Mouse (Mus musculus) kidney, embryonic 15.5 days (tissue): ENCODE results near the gene Prepl. TPM values are rescaled to one million over a fixed set of nuclear protein-coding genes. Genes with fewer than 3 reads are reported as not detected.
A peak's percentile ranks its signal among the peaks of the same experiment; 100 is the strongest.

Experiments used
- ATAC-seq: fragments of 200-750 bp; cut with Nextera tagmentation; replicated peaks from 2 replicates; pipeline ENCODE4 v1.8.0; 2017; ENCODE audit warnings: moderate TSS enrichment; ENCODE audit not compliant: low FRiP score
- H3K27ac ChIP-seq: fragments of 300-500 bp; sonication (generic); 2 replicates; pipeline ENCODE4 v1.5.1; 2015; ENCODE audit warnings: mild to moderate bottlenecking, inconsistent platforms
- H3K27me3 ChIP-seq: fragments of 300-500 bp; sonication (generic); 2 replicates; pipeline ENCODE4 v1.6.1; 2015; ENCODE audit warnings: inconsistent platforms
- H3K36me3 ChIP-seq: fragments of 300-500 bp; sonication (generic); 2 replicates; pipeline ENCODE4 v1.6.1; 2015; ENCODE audit warnings: inconsistent platforms
- H3K4me1 ChIP-seq: fragments of 300-500 bp; sonication (generic); 2 replicates; pipeline ENCODE4 v1.6.1; 2015; ENCODE audit warnings: inconsistent platforms
- H3K4me2 ChIP-seq: fragments of 300-500 bp; sonication (generic); 2 replicates; pipeline ENCODE4 v1.6.1; 2015; ENCODE audit warnings: moderate library complexity, mild to moderate bottlenecking, inconsistent platforms
- H3K4me3 ChIP-seq: fragments of 300-500 bp; sonication (generic); replicated peaks from 2 replicates; pipeline ENCODE4 v1.5.1; 2015; ENCODE audit warnings: mild to moderate bottlenecking, inconsistent platforms
- H3K9ac ChIP-seq: fragments of 300-500 bp; sonication (generic); 2 replicates; pipeline ENCODE4 v1.6.1; 2015; ENCODE audit warnings: mild to moderate bottlenecking, inconsistent platforms
- H3K9me3 ChIP-seq: fragments of 300-500 bp; sonication (generic); replicated peaks from 2 replicates; pipeline ENCODE4 v1.6.1; 2016; ENCODE audit warnings: inconsistent platforms
- WGBS: fragments of 180-500 bp; shearing (Covaris S2); methylation state at CpG from one replicate; pipeline ENCODE4 v1.1.7; 2015; ENCODE audit warnings: mixed read lengths; 5-methylcytosine and 5-hydroxymethylcytosine counted together
- polyA plus RNA-seq: library from polyadenylated mRNA; unstranded; fragments of >200 nt; fragmentation: Nextera tagmentation; extraction: Ambion mirVana; gene quantifications from 2 replicates; pipeline ENCODE4 v1.2.1, GENCODE M21; 2015

Gene Prepl
- 32.0 and 32.7 TPM in 2 replicates for polyA plus RNA-seq

GRCm38 (mm10) chr17:85090120-85091099, at the start of gene Prepl, which contains the start of gene Camkmt:
Gene Prepl (minus strand): TSS chr17:85090241.
Gene Camkmt (plus strand): TSS chr17:85090552.
- under 1% methylated on average over 61 of the region's 63 CpGs for WGBS
- Histone ChIP-seq H3K36me3 (no peaks in the 10 kb centered on the region), H3K9me3 (no peaks in the 10 kb centered on the region), H3K9ac (peak within 1 kb of the TSS; percentile 70), H3K27ac (peak within 1 kb of the TSS; percentile 86), H3K27me3 (no peaks in the 10 kb centered on the region), H3K4me2 (peak within 1 kb of the TSS; percentile 86), H3K4me3 (peak within 1 kb of the TSS; percentile 70), H3K4me1 (peaks cover 15% of the 10 kb centered on the region)
- ATAC-seq = peak; percentile 99

- Histone ChIP-seq H3K4me3 (no peak overlapping the region), H3K4me2 (no peak overlapping the region), H3K36me3 (no peaks in the 10 kb centered on the region), H3K9me3 (no peaks in the 10 kb centered on the region), H3K27ac (no peak overlapping the region), H3K9ac (no peak overlapping the region), H3K4me1 (no peaks in the 10 kb centered on the region), H3K27me3 (no peaks in the 10 kb centered on the region)
- ATAC-seq = no peak
- WGBS = 90% methylated on average over 1 of the region's 1 CpGs
Measured at GRCm38 (mm10) chr17:85138393-85138792, 48.4 kb upstream of the Prepl start.

GRCm38 (mm10) chr17:85116643-85117042, 26.6 kb upstream of the Prepl start:
- H3K27ac ChIP-seq = no peak overlapping the region
- no peak for ATAC-seq
- no peaks in the 10 kb centered on the region for H3K4me1 ChIP-seq
- no peak overlapping the region for H3K9ac ChIP-seq
- H3K4me3 ChIP-seq = no peak overlapping the region
- H3K9me3 ChIP-seq = no peaks in the 10 kb centered on the region
- no peaks in the 10 kb centered on the region for H3K27me3 ChIP-seq
- no peak overlapping the region for H3K4me2 ChIP-seq
- 31% methylated on average over 4 of the region's 4 CpGs for WGBS
- no peaks in the 10 kb centered on the region for H3K36me3 ChIP-seq

GRCm38 (mm10) chr17:85113441-85113840, 23.4 kb upstream of the Prepl start:
- no peak for ATAC-seq
- no peaks in the 10 kb centered on the region for H3K4me1 ChIP-seq
- no peak overlapping the region for H3K4me3 ChIP-seq
- no peak overlapping the region for H3K4me2 ChIP-seq
- no peaks in the 10 kb centered on the region for H3K27me3 ChIP-seq
- no peaks in the 10 kb centered on the region for H3K36me3 ChIP-seq
- H3K9ac ChIP-seq = no peak overlapping the region
- no peak overlapping the region for H3K27ac ChIP-seq
- WGBS = 83% methylated on average over 8 of the region's 8 CpGs
- H3K9me3 ChIP-seq = no peaks in the 10 kb centered on the region

GRCm38 (mm10) chr17:85110640-85111039, 20.6 kb upstream of the Prepl start:
- no peak overlapping the region for H3K4me3 ChIP-seq
- no peak for ATAC-seq
- no peaks in the 10 kb centered on the region for H3K4me1 ChIP-seq
- H3K27ac ChIP-seq = no peak overlapping the region
- H3K9ac ChIP-seq = no peak overlapping the region
- no peaks in the 10 kb centered on the region for H3K36me3 ChIP-seq
- no peaks in the 10 kb centered on the region for H3K9me3 ChIP-seq
- no peaks in the 10 kb centered on the region for H3K27me3 ChIP-seq
- 97% methylated on average over 1 of the region's 1 CpGs for WGBS
- H3K4me2 ChIP-seq = no peak overlapping the region

GRCm38 (mm10) chr17:85103310-85103709, 13.3 kb upstream of the Prepl start:
- H3K36me3 ChIP-seq = peaks cover 10% of the 10 kb centered on the region
- H3K9ac ChIP-seq = no peak overlapping the region
- 0 out of 2 replicates have a peak, but pooled peaks cover 6% of the 10 kb centered on the region for H3K9me3 ChIP-seq
- no peak for ATAC-seq
- H3K27ac ChIP-seq = no peak overlapping the region
- WGBS = 43% methylated on average over 2 of the region's 2 CpGs
- no peak overlapping the region for H3K4me2 ChIP-seq
- no peak overlapping the region for H3K4me3 ChIP-seq
- no peaks in the 10 kb centered on the region for H3K27me3 ChIP-seq
- H3K4me1 ChIP-seq = no peaks in the 10 kb centered on the region

GRCm38 (mm10) chr17:85101751-85102150, 11.7 kb upstream of the Prepl start:
- Histone ChIP-seq H3K27me3 (no peaks in the 10 kb centered on the region), H3K36me3 (peaks cover 23% of the 10 kb centered on the region), H3K9me3 (0 out of 2 replicates have a peak, but pooled peaks cover 9% of the 10 kb centered on the region), H3K27ac (no peak overlapping the region), H3K4me1 (no peaks in the 10 kb centered on the region), H3K4me2 (no peak overlapping the region), H3K4me3 (no peak overlapping the region), H3K9ac (no peak overlapping the region)
- ATAC-seq = no peak
- WGBS = 87% methylated on average over 7 of the region's 7 CpGs

- 0 out of 2 replicates have a peak, but pooled peaks cover 9% of the 10 kb centered on the region for H3K9me3 ChIP-seq
- no peak overlapping the region for H3K27ac ChIP-seq
- no peak overlapping the region for H3K4me3 ChIP-seq
- WGBS = 86% methylated on average over 3 of the region's 3 CpGs
- H3K9ac ChIP-seq = no peak overlapping the region
- no peak for ATAC-seq
- no peak overlapping the region for H3K4me2 ChIP-seq
- H3K4me1 ChIP-seq = no peaks in the 10 kb centered on the region
- no peaks in the 10 kb centered on the region for H3K27me3 ChIP-seq
- H3K36me3 ChIP-seq = peaks cover 23% of the 10 kb centered on the region
Measured at GRCm38 (mm10) chr17:85100232-85100631, 10.2 kb upstream of the Prepl start.

- H3K4me1 ChIP-seq = no peaks in the 10 kb centered on the region
- no peak for ATAC-seq
- H3K4me3 ChIP-seq = no peak overlapping the region
- no peaks in the 10 kb centered on the region for H3K27me3 ChIP-seq
- 0 out of 2 replicates have a peak, but pooled peaks cover 9% of the 10 kb centered on the region for H3K9me3 ChIP-seq
- H3K9ac ChIP-seq = no peak overlapping the region
- H3K36me3 ChIP-seq = peaks cover 23% of the 10 kb centered on the region
- WGBS = 91% methylated on average over 7 of the region's 7 CpGs
- H3K27ac ChIP-seq = no peak overlapping the region
- H3K4me2 ChIP-seq = no peak overlapping the region
Measured at GRCm38 (mm10) chr17:85098677-85099323, 8.8 kb upstream of the Prepl start.

- Histone ChIP-seq H3K4me3 (no peak overlapping the region), H3K9me3 (0 out of 2 replicates have a peak, but pooled peaks cover 9% of the 10 kb centered on the region), H3K4me1 (peaks cover 3% of the 10 kb centered on the region), H3K36me3 (peaks cover 23% of the 10 kb centered on the region), H3K4me2 (no peak overlapping the region), H3K27ac (no peak overlapping the region), H3K9ac (no peak overlapping the region), H3K27me3 (no peaks in the 10 kb centered on the region)
- ATAC-seq = no peak
- 96% methylated on average over 3 of the region's 3 CpGs for WGBS
Measured at GRCm38 (mm10) chr17:85096396-85096795, 6.4 kb upstream of the Prepl start.

- Histone ChIP-seq H3K36me3 (no peaks in the 10 kb centered on the region), H3K9ac (no peak overlapping the region; the same call in 1 of the 2 replicates), H3K4me3 (peak overlapping the region; percentile 70; the same call in 1 of the 2 replicates), H3K4me1 (peaks cover 15% of the 10 kb centered on the region), H3K27ac (no peak overlapping the region), H3K27me3 (no peaks in the 10 kb centered on the region), H3K9me3 (no peaks in the 10 kb centered on the region), H3K4me2 (peak overlapping the region; percentile 86)
- ATAC-seq = no peak
- WGBS = 89% methylated on average over 6 of the region's 6 CpGs
Measured at GRCm38 (mm10) chr17:85091762-85092161, 1.7 kb upstream of the Prepl start.

- peak overlapping the region; percentile 70 for H3K9ac ChIP-seq
- H3K36me3 ChIP-seq = no peaks in the 10 kb centered on the region
- peak overlapping the region; percentile 86 for H3K4me2 ChIP-seq
- WGBS = under 1% methylated on average over 16 of the region's 16 CpGs
- H3K27me3 ChIP-seq = no peaks in the 10 kb centered on the region
- ATAC-seq = 0 out of 2 replicates have a peak, but pooled peaks have one; percentile 1
- H3K9me3 ChIP-seq = no peaks in the 10 kb centered on the region
- H3K27ac ChIP-seq = peak overlapping the region; percentile 86
- H3K4me3 ChIP-seq = peak overlapping the region; percentile 70
- peaks cover 15% of the 10 kb centered on the region for H3K4me1 ChIP-seq
Measured at GRCm38 (mm10) chr17:85089621-85090020, 420 bp downstream of the Prepl start.
